Mouse (Mus musculus): Measurements from ENCODE around the gene Gabarapl2.

DNA sequence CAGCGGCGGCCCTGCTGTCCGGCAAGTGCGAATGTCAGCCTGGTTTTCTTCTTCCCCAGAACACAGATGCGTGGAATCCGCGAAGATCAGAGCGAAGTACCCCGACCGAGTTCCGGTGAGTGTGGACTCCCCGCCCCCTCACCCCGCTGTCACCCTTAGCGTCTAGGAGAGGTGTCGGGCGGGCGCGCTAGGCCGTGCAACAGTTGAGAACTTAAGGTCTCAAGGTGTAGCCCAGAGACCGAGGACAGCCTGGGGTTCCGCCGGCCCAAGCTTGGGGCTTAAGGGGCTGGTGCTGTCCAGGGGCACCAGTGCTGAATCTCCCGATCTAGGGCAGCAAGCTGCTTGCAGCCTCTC, 575 bp downstream of the Gabarapl2 start:
- TF ChIP-seq CEBPB (IDR thresholded peaks at IDR 0.05; ENCODE audit: low read depth), result no peak
- TF ChIP-seq CTCF (IDR thresholded peaks at IDR 0.05; ENCODE audit: control insufficient read depth, insufficient read depth, insufficient read length), result no peak
- no peak for TF ChIP-seq MYOG (IDR thresholded peaks at IDR 0.05; ENCODE audit: control insufficient read depth, extremely low read depth, insufficient read length)
- no peak for TF ChIP-seq MAX (IDR thresholded peaks at IDR 0.05)
- no peak for TF ChIP-seq MYOD1 (IDR thresholded peaks at IDR 0.05; ENCODE audit: control insufficient read depth, insufficient read length, low read depth)
